Mouse (Mus musculus) heart, embryonic 12.5 days (tissue): ENCODE measurements around the gene Olr1. TPM values are rescaled to one million over a fixed set of nuclear protein-coding genes. Genes with fewer than 3 reads are reported as not detected.
A peak's percentile ranks its signal among the peaks of the same experiment; 100 is the strongest.

Experiments used
- ATAC-seq: fragments of 200-750 bp; cut with Nextera tagmentation; 2 replicates; pipeline ENCODE4 v1.8.0; 2017; ENCODE audit warnings: moderate TSS enrichment, moderate library complexity; ENCODE audit not compliant: insufficient number of reproducible peaks, low FRiP score
- H3K27ac ChIP-seq: fragments of 300-500 bp; sonication (generic); 2 replicates; pipeline ENCODE4 v1.5.1; 2016; ENCODE audit warnings: mild to moderate bottlenecking, moderate library complexity; ENCODE audit not compliant: poor library complexity, severe bottlenecking
- H3K27me3 ChIP-seq: fragments of 300-500 bp; sonication (generic); replicated peaks from 2 replicates; pipeline ENCODE4 v1.6.1; 2016; ENCODE audit warnings: mild to moderate bottlenecking, moderate library complexity
- H3K36me3 ChIP-seq: fragments of 300-500 bp; sonication (generic); 2 replicates; pipeline ENCODE4 v1.6.1; 2016; ENCODE audit warnings: mild to moderate bottlenecking, moderate library complexity
- H3K4me1 ChIP-seq: fragments of 300-500 bp; sonication (generic); replicated peaks from 2 replicates; pipeline ENCODE4 v1.6.1; 2016; ENCODE audit warnings: mild to moderate bottlenecking
- H3K4me2 ChIP-seq: fragments of 300-500 bp; sonication (generic); 2 replicates; pipeline ENCODE4 v1.6.1; 2016; ENCODE audit warnings: mild to moderate bottlenecking, moderate library complexity
- H3K4me3 ChIP-seq: fragments of 300-500 bp; sonication (generic); 2 replicates; pipeline ENCODE4 v1.5.1; 2016; ENCODE audit warnings: mild to moderate bottlenecking
- H3K9ac ChIP-seq: fragments of 300-500 bp; sonication (generic); 2 replicates; pipeline ENCODE4 v1.6.1; 2016; ENCODE audit warnings: mild to moderate bottlenecking, moderate library complexity
- H3K9me3 ChIP-seq: fragments of 300-500 bp; sonication (generic); replicated peaks from 2 replicates; pipeline ENCODE4 v1.6.1; 2016; ENCODE audit warnings: mild to moderate bottlenecking, moderate library complexity
- WGBS: fragments of 180-500 bp; shearing (Covaris S2); methylation state at CpG from one replicate; pipeline ENCODE4 v1.1.7; 2016; 5-methylcytosine and 5-hydroxymethylcytosine counted together
- polyA plus RNA-seq: library from polyadenylated mRNA; unstranded; fragments of >200 nt; fragmentation: Nextera tagmentation; extraction: Ambion mirVana; gene quantifications from 2 replicates; pipeline ENCODE4 v1.2.1, GENCODE M21; 2016

The Olr1 gene
- polyA plus RNA-seq, 1 experiment from 2014 or later, result 0.42 TPM

DNA sequence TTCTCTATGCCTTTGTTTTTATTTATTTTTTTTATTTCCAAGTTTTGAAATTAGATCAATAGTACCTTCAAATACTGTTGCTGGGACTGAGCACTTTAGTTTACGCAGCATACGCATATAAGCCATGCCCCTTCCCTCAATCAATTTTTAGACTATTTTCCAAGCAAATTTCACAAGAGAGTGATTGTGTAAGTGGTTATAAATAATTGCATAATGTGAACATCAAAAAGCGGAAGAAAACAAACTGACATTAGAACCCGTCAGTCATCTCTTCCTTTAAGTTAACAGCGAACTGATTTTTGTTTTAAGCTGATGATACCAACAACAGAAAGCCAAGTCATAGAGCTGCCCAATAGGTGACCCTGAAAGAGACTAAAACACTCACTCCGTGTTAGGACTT, 35.6 kb downstream of the Olr1 start:
- H3K36me3 ChIP-seq, result no peaks in the 10 kb centered on the region
- H3K27me3 ChIP-seq, result no peaks in the 10 kb centered on the region
- no peak overlapping the region for H3K4me2 ChIP-seq
- H3K27ac ChIP-seq, result no peak overlapping the region
- 88% methylated on average over 6 of the region's 6 CpGs for WGBS
- no peak overlapping the region for H3K4me3 ChIP-seq
- H3K9me3 ChIP-seq, result no peaks in the 10 kb centered on the region
- ATAC-seq, result no peak
- H3K4me1 ChIP-seq, result no peaks in the 10 kb centered on the region
- H3K9ac ChIP-seq, result no peak overlapping the region

DNA sequence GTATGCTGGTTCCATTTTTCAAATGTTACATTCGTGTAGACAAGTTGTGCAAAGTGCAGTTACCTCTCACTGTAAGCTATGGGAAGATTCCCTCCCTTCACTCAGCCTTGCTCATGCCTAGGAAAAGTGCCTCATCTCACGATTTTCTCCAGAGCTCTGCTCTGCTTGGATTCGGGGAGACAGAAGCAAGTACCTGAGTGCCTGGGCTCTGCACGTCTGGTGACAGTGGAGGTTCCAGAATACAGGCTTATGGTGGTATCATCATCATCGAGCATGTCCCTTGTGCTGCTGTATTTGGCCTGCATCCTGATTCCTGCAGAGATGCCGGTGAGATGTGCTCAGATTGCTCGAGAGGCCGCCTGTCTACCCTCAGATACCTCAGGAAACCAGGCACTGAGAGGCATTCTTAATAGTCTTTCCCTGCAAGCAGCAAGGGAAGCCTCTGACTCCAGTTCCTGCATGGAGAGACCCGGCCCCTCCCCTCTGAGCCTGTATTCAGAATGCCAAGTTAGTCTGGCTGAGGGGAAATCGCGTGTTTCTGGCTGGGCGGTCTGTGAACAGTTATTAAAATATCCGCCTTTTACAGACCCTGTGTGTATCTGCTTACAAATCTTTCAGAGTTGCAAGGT, 55.4 kb downstream of the Olr1 start, which contains the start of gene Clec1a:
Clec1a (minus strand) TSS at position 590 of the 629 bp plus-strand sequence.
- no peaks in the 10 kb centered on the region for H3K27me3 ChIP-seq
- H3K4me2 ChIP-seq, result peak within 1 kb of the TSS; percentile 24; the same call in 1 of the 2 replicates
- WGBS, result 47% methylated on average over 13 of the region's 13 CpGs
- 0 out of 2 replicates have a peak within 1 kb of the TSS, but pooled peaks have one; percentile 12 for H3K9ac ChIP-seq
- no peak within 1 kb of the TSS for H3K27ac ChIP-seq
- no peaks in the 10 kb centered on the region for H3K9me3 ChIP-seq
- H3K4me3 ChIP-seq, result no peak within 1 kb of the TSS
- no peak; the same call in 1 of the 2 replicates for ATAC-seq
- H3K4me1 ChIP-seq, result no peaks in the 10 kb centered on the region
- H3K36me3 ChIP-seq, result no peaks in the 10 kb centered on the region

DNA sequence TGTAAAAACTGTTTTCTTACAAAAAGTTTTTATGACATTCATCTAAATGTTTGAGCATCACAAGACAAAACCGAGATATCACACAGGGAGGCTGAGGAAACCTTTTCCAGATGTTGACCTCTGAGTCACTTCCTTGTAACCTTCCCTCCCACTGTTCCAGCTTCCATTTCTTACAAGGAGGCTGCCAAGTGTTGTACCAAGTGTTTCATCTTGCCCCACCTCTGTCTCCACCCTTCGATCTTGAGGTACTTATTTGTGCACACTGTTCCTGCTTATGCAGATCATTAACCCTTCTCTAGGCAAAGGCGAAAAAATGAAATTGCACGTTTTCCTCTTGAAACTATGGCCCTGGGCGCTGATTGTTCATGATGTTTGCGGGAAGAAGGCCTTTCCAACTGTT, 57.2 kb downstream of the Olr1 start:
- Histone ChIP-seq H3K4me3 (no peak overlapping the region), H3K27ac (no peak overlapping the region), H3K36me3 (no peaks in the 10 kb centered on the region), H3K9me3 (no peaks in the 10 kb centered on the region), H3K4me2 (no peak overlapping the region), H3K27me3 (no peaks in the 10 kb centered on the region), H3K4me1 (no peaks in the 10 kb centered on the region), H3K9ac (no peak overlapping the region)
- ATAC-seq, result no peak
- 73% methylated on average over 6 of the region's 6 CpGs for whole genome bisulfite sequencing

DNA sequence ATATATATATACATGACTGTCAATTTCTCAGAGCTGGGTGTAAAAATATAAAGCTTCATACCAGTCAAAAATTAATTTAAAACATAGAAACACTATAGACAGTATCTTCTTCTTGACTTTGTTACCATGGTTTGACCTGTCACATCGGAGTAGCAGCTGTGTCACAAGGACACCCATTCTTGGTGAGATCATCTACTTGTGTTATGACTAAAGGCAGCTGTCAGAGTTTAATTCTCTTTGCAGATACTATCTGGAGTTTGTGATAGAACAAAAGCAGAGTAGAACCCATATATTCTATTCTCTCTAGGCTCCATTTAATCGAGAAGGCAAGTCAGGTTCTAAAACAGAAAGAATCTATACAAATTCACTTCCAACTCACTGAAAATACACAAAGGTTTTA, 68.9 kb downstream of the Olr1 start:
- Histone ChIP-seq H3K27ac (no peak overlapping the region), H3K9me3 (no peaks in the 10 kb centered on the region), H3K27me3 (no peaks in the 10 kb centered on the region), H3K4me2 (no peak overlapping the region), H3K9ac (no peak overlapping the region), H3K36me3 (no peaks in the 10 kb centered on the region), H3K4me3 (no peak overlapping the region), H3K4me1 (no peaks in the 10 kb centered on the region)
- 76% methylated on average over 2 of the region's 2 CpGs for WGBS
- ATAC-seq, result no peak

DNA sequence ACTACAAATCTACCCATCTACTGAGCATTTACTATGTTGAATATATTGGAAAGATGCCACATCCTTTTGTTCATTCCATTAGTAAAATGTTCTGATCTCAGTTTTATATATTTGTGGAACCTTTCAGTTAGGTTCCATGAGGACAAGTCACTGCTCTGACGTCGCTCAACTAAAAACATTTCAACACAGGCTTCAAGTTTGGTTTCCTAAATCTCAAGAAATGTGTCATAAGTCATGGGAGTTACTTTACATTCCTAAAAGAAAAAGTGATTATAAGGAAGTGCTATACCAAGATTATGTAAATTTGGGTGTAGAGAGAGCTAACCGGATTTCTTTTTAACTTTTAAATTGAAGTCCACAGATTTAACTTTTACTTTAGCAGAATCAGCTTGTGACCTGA, 70.9 kb downstream of the Olr1 start:
- ATAC-seq, result no peak
- no peak overlapping the region for H3K4me3 ChIP-seq
- no peak overlapping the region for H3K4me2 ChIP-seq
- H3K9ac ChIP-seq, result no peak overlapping the region
- WGBS, result 70% methylated on average over 3 of the region's 3 CpGs
- H3K4me1 ChIP-seq, result no peaks in the 10 kb centered on the region
- H3K9me3 ChIP-seq, result no peaks in the 10 kb centered on the region
- H3K27me3 ChIP-seq, result no peaks in the 10 kb centered on the region
- H3K36me3 ChIP-seq, result no peaks in the 10 kb centered on the region
- no peak overlapping the region for H3K27ac ChIP-seq

Other genes starting within 250 kb of the Olr1 start
- not detected in 2 replicates for gene Cd69, start 231.7 kb downstream of the Olr1 start, polyA plus RNA-seq
- gene 4922502D21Rik, start 175.4 kb downstream of the Olr1 start, polyA plus RNA-seq, result not detected in 2 replicates
- gene Clec12a, start 164.5 kb downstream of the Olr1 start, polyA plus RNA-seq, result 0.31 and 0.78 TPM in 2 replicates
- gene Clec12b, start 121.3 kb downstream of the Olr1 start, polyA plus RNA-seq, result 0.33 and 0.64 TPM in 2 replicates
- gene Clec1b, start 109.9 kb downstream of the Olr1 start, polyA plus RNA-seq, result 6.6 and 7.4 TPM in 2 replicates
- gene Clec9a, start 98.3 kb downstream of the Olr1 start, polyA plus RNA-seq, result 0.10 and 0.27 TPM in 2 replicates
- 0.91 and 1.2 TPM in 2 replicates for gene Clec1a, start 55.2 kb downstream of the Olr1 start, polyA plus RNA-seq
- not detected in 2 replicates for gene Tmem52b, start 5.4 kb upstream of the Olr1 start, polyA plus RNA-seq
- gene Gabarapl1, start 26.0 kb upstream of the Olr1 start, polyA plus RNA-seq, result 44.3 and 44.4 TPM in 2 replicates
- gene Klre1, start 70.7 kb upstream of the Olr1 start, polyA plus RNA-seq, result not detected in 2 replicates
- gene Klrd1, start 84.6 kb upstream of the Olr1 start, polyA plus RNA-seq, result 0.23 TPM in 1 of 2 replicates, not detected in the other
- not detected in 2 replicates for gene Klrk1, start 116.7 kb upstream of the Olr1 start, polyA plus RNA-seq
- not detected in 2 replicates for gene Klrc3, start 136.2 kb upstream of the Olr1 start, polyA plus RNA-seq
- not detected in 2 replicates for gene Klrc2, start 153.5 kb upstream of the Olr1 start, polyA plus RNA-seq
- gene Klrc1, start 171.8 kb upstream of the Olr1 start, polyA plus RNA-seq, result not detected in 2 replicates
- gene Klri1, start 210.0 kb upstream of the Olr1 start, polyA plus RNA-seq, result not detected in 2 replicates
- gene Klri2, start 233.3 kb upstream of the Olr1 start, polyA plus RNA-seq, result not detected in 2 replicates